Mouse (Mus musculus): ENCODE data around the gene Rbm8a.

GRCm38 (mm10) chr3:96623201-96623600 lies 6.5 kb upstream of the Rbm8a start:
- TF ChIP-seq CTCF (IDR thresholded peaks at IDR 0.05; ENCODE audit: low read depth, low read length) (no peak), GATA1 (IDR thresholded peaks at IDR 0.05; ENCODE audit: borderline replicate concordance, low read length) (no peak), TAL1 (conservative IDR thresholded peaks at IDR 0.05; ENCODE audit: low read depth, low read length) (no peak), GATA2 (IDR thresholded peaks at IDR 0.05; ENCODE audit: borderline replicate concordance, low read depth, low read length) (no peak)

Measured in G1E (cell line).